Mouse (Mus musculus): ENCODE measurements at regions not wholly inside any gene's neighbourhood (a gene's known extent, or its start where the extent isn't known, plus 50 kb on each side); places are given as distances from the start of the nearest gene placed in this dataset.

- no peak for DNase-seq (ENCODE audit: low spot score in 2 of 2)
Observed at GRCm38 (mm10) chr19:60408436-60408835, 59.7 kb downstream of the Prlhr start.

DNA sequence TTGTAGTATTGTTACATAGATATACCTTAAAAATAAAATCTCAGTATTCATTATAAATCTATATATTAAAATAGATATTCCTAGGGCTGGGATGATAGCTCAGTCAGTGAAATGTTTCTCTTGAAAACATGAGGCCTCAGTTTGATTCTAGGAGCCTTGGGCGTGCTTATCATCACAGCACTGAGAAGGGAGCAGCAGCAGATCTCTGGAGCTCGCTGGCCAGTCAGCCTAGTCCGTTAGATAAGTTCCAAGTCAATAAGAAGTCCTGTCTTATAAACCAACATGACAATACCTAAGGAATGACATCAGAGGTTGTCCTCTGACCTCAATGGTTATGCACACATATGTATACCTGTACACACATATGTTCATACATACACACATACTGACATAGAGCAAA lies 68.7 kb downstream of the Prlhr start:
- no peak for DNase-seq (ENCODE audit: low spot score in 2 of 2)

DNA sequence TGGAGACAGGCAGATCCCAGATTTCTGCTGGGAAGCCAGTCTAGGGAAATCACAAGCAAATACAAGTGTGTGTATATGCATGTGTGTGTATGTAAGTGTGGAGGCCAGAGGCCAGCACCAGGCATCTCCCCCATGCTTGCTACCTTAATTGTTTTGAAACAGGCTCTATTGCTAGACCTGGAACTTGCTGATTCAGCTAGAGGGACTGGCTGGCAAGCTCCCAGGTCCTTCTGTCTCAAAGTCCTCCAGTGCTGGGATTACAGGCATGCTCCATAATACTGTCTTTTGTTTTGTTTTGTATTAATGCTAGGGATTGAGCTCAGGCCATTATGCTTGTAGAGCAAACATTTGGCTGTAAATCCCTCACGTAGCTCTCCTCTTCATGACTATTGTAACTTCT lies 70.4 kb downstream of the Prlhr start:
- DNase-seq (ENCODE audit: low spot score in 2 of 2), result no peak

DNA sequence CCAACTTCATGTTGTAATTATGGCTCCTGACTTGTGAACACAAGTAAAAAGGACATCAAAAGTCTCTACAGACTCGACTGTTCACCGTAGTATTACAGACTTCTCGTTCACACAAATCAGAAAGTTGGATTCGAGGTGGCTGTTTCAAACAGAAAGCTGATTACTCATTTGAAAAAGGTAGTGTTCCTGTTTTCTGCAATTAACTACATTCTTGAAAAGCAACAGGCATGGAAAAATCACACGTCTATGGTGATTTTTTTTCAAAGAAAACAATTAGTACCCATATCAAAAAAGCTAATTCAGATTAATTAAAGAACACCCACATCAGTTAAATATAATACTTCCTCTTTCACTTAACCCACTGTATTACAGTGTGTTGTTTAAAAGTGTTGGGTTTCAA lies 71.5 kb downstream of the Prlhr start:
- DNase-seq (ENCODE audit: low spot score in 2 of 2), result no peak

DNA sequence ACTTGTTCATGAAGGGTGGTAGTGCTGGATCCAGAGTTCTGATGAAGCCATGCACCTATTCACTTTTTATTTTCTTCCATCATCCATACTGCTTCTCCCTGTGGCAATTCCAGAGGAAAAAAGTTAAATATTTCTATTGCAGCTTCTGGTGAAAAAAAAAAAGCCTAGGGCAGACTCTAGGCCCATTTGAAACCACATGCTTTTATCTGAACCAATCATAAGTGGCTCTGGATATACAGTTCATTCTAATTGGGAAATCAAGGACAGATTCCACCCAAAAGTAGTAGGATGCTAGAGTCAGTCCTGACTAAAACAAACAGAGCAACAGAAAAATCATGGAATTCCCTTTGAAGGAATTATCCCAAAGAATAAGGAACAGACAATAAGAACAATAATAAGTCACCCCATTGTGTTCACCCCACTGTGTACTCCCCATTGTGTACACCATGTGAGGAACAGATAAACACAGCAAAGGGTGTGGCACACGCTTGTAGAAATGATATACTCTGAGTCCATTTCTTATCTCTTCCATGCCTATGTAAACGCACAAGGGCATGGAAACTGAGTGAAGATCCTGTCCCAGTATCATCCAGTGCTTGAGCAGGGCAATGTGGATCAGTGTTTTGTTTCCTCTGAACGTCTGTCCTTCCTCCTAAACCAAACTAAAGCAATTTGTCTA lies 81.4 kb downstream of the Prlhr start:
- no peak for DNase-seq (ENCODE audit: low spot score in 2 of 2)

DNA sequence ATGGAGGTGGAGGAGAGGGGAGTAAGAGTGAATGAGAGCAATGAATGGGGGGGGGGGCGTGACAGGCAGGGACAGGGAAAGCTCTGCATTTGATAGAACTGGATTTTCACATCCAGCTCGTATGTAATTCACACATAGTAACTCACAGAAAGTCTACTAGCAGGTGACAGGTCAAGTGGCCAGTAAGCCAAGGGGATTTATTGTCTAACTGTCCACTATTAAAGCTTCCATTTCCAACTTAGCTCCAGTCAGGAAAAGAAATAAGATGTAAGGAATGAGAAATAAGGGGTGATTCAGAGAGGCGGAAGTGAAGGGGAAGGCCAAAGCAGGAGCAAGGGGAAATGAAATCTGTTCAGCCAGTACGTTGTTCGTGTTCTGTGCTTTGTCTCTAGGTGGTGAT lies 83.4 kb downstream of the Prlhr start:
- no peak for DNase-seq (ENCODE audit: low spot score in 2 of 2)

DNA sequence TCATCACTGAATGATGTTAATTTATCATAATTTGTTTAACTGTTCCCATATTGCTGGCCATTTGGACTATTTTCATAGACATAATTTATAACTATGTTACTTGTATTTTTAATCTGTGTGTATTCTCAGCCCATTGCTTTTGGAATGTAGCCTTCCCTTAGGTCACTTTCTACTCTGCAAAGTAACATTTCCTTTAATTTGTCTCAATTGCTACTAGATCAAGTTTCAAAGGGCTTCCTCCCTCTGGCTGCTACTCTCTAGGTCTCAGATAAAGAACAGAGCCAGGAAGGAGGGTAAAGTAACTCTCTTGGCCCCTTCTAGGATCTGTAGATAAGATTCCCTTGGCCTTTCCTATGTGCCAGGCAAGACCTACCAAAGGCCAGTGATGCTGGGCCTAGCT lies 85.4 kb downstream of the Prlhr start:
- DNase-seq (ENCODE audit: low spot score in 2 of 2), result no peak

- DNase-seq (ENCODE audit: low spot score in 2 of 2), result no peak
Observed at GRCm38 (mm10) chr19:60379030-60379605, 89.0 kb downstream of the Prlhr start.

- no peak for DNase-seq (ENCODE audit: low spot score in 2 of 2)
Observed at GRCm38 (mm10) chr19:60363988-60364599, 104.0 kb downstream of the Prlhr start.

- DNase-seq (ENCODE audit: low spot score in 2 of 2), result no peak
Observed at GRCm38 (mm10) chr19:60344911-60345310, 118.4 kb upstream of the Fam204a start.

DNA sequence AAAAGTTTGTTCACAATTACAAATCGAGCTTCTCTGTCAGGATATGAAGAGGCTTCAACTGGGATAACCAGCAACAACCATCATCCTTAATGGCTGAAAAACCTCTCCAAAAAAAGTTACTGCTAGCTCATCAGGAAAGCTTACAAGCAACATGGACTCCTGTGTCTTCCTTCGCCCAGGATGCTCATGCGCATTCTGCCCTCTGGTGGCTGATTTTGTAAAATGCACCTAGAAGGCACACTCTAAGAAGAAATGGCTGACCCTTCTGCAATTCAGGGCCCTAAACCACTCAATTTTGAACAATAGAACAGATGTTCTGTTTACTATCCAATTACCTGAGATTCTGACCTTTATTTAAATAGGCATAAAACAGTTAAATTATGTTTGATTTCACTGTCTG lies 115.0 kb upstream of the Fam204a start:
- peak; percentile 10 to 42 for DNase-seq (ENCODE audit: low spot score in 2 of 2)

- DNase-seq (ENCODE audit: low spot score in 2 of 2), result no peak
Observed at GRCm38 (mm10) chr19:60340234-60340633, 113.7 kb upstream of the Fam204a start.

GRCm38 (mm10) chr19:60334521-60334920 lies 108.0 kb upstream of the Fam204a start:
- DNase-seq (ENCODE audit: low spot score in 2 of 2), result no peak

- no peak for DNase-seq (ENCODE audit: low spot score in 2 of 2)
Observed at GRCm38 (mm10) chr19:60328295-60328694, 101.8 kb upstream of the Fam204a start.

GRCm38 (mm10) chr19:60325612-60326011 lies 99.1 kb upstream of the Fam204a start:
- DNase-seq (ENCODE audit: low spot score in 2 of 2), result no peak

- no peak for DNase-seq (ENCODE audit: low spot score in 2 of 2)
Observed at GRCm38 (mm10) chr19:60325112-60325511, 98.6 kb upstream of the Fam204a start.

- peak; percentile 31 to 64 for DNase-seq (ENCODE audit: low spot score in 2 of 2)
Observed at GRCm38 (mm10) chr19:60310591-60310990, 84.1 kb upstream of the Fam204a start.

- DNase-seq (ENCODE audit: low spot score in 2 of 2), result no peak
Observed at GRCm38 (mm10) chr19:60302371-60302770, 75.9 kb upstream of the Fam204a start.

- no peak for DNase-seq (ENCODE audit: low spot score in 2 of 2)
Observed at GRCm38 (mm10) chr19:60300891-60301290, 74.4 kb upstream of the Fam204a start.

GRCm38 (mm10) chr19:60290244-60290643 lies 63.7 kb upstream of the Fam204a start:
- DNase-seq (ENCODE audit: low spot score in 2 of 2), result no peak

- no peak for DNase-seq (ENCODE audit: low spot score in 2 of 2)
Observed at GRCm38 (mm10) chr19:60286810-60287396, 60.4 kb upstream of the Fam204a start.

GRCm38 (mm10) chr19:60284901-60285300 lies 58.4 kb upstream of the Fam204a start:
- no peak for DNase-seq (ENCODE audit: low spot score in 2 of 2)

Measured in urinary bladder, postnatal 36 days (tissue).